Mouse (Mus musculus) frontal cortex, adult 2 months (tissue): ENCODE data around the gene Ccdc97. TPM values are rescaled to one million over a fixed set of nuclear protein-coding genes. Genes with fewer than 3 reads are reported as not detected.

Experiments
- DNase-seq, 2 experiments: peaks; one replicate each; pipeline ENCODE4 v3.0.0; 2022; ENCODE audit warnings: low spot score in 1 of 2; ENCODE audit errors: extremely low spot score in 1 of 2
- polyA plus RNA-seq: library from polyadenylated mRNA; depleted of rRNA; stranded (reverse); fragments of >200 nt; gene quantifications from 2 replicates; pipeline ENCODE4 v1.2.3, GENCODE M21; 2012; rRNA removed

Gene Ccdc97
- 60.3 and 64.0 TPM in 2 replicates for polyA plus RNA-seq

- DNase-seq = peak; percentile 93 to 98
These were observed at the start of gene Ccdc97 for GRCm38 (mm10) chr7:25718788-25719417. Ccdc97 (minus strand) TSS chr7:25719088.

- no peak for DNase-seq
These were observed 49.3 kb upstream of the Ccdc97 start for GRCm38 (mm10) chr7:25768229-25768628.

- no peak for DNase-seq
These were observed 47.2 kb upstream of the Ccdc97 start for GRCm38 (mm10) chr7:25766108-25766507.

- no peak for DNase-seq
These were observed 45.3 kb upstream of the Ccdc97 start for GRCm38 (mm10) chr7:25764221-25764620.

GRCm38 (mm10) chr7:25763678-25764077 lies 44.8 kb upstream of the Ccdc97 start:
- DNase-seq = no peak

- DNase-seq = no peak
These were observed 42.5 kb upstream of the Ccdc97 start for GRCm38 (mm10) chr7:25761354-25761753.

- DNase-seq = peak; percentile 74 to 92
These were observed 37.1 kb upstream of the Ccdc97 start for GRCm38 (mm10) chr7:25756011-25756410.

- DNase-seq = peak in 1 of 2 experiments; percentile 45
These were observed 36.6 kb upstream of the Ccdc97 start for GRCm38 (mm10) chr7:25755468-25755833.

GRCm38 (mm10) chr7:25754738-25755467 lies 36.0 kb upstream of the Ccdc97 start, which contains the start of gene Hnrnpul1:
Hnrnpul1 (minus strand) TSS chr7:25754757.
- peak; percentile 100 for DNase-seq

GRCm38 (mm10) chr7:25754439-25754737 lies 35.5 kb upstream of the Ccdc97 start:
- no peak for DNase-seq

- peak in 1 of 2 experiments; percentile 29 for DNase-seq
These were observed 35.0 kb upstream of the Ccdc97 start for GRCm38 (mm10) chr7:25753643-25754438.

- DNase-seq = no peak
These were observed 34.2 kb upstream of the Ccdc97 start for GRCm38 (mm10) chr7:25753076-25753475.

- DNase-seq = no peak
These were observed 28.0 kb upstream of the Ccdc97 start for GRCm38 (mm10) chr7:25746844-25747243.

GRCm38 (mm10) chr7:25738277-25738676 lies 19.4 kb upstream of the Ccdc97 start:
- DNase-seq = no peak

- DNase-seq = no peak
These were observed 18.0 kb upstream of the Ccdc97 start for GRCm38 (mm10) chr7:25736920-25737319.

GRCm38 (mm10) chr7:25734991-25735390 lies 16.1 kb upstream of the Ccdc97 start:
- DNase-seq = no peak

GRCm38 (mm10) chr7:25731294-25732055 lies 12.6 kb upstream of the Ccdc97 start:
- no peak for DNase-seq

- no peak for DNase-seq
These were observed 11.0 kb upstream of the Ccdc97 start for GRCm38 (mm10) chr7:25729862-25730261.

GRCm38 (mm10) chr7:25729396-25729795 lies 10.5 kb upstream of the Ccdc97 start:
- DNase-seq = no peak

GRCm38 (mm10) chr7:25727800-25728199 lies 8.9 kb upstream of the Ccdc97 start:
- no peak for DNase-seq

- no peak for DNase-seq
These were observed 7.0 kb upstream of the Ccdc97 start for GRCm38 (mm10) chr7:25725886-25726285.
